Mouse (Mus musculus) midbrain, embryonic 14.5 days (tissue): ENCODE data around the gene Vipr2. TPM values are rescaled to one million over a fixed set of nuclear protein-coding genes. Genes with fewer than 3 reads are reported as not detected.

Experiments used
- ATAC-seq: fragments of 200-750 bp; cut with Nextera tagmentation; 2 replicates; pipeline ENCODE4 v1.8.0; 2017; ENCODE audit warnings: moderate number of reproducible peaks, moderate library complexity; ENCODE audit not compliant: low FRiP score, low TSS enrichment
- DNase-seq: peaks from one replicate; pipeline ENCODE4 v3.0.0-alpha.2; 2015
- H3K27ac ChIP-seq: fragments of 300-500 bp; sonication (generic); replicated peaks from 2 replicates; pipeline ENCODE4 v1.5.1; 2014; ENCODE audit warnings: mild to moderate bottlenecking, low read depth, low read length, moderate library complexity
- H3K27me3 ChIP-seq: fragments of 300-500 bp; sonication (generic); 2 replicates; pipeline ENCODE4 v1.6.1; 2014; ENCODE audit warnings: low read length, control low read depth, mixed read lengths; ENCODE audit not compliant: control insufficient read depth, insufficient read depth
- H3K36me3 ChIP-seq: fragments of 300-500 bp; sonication (generic); 2 replicates; pipeline ENCODE4 v1.6.1; 2014; ENCODE audit warnings: low read length, control low read depth; ENCODE audit not compliant: control insufficient read depth, insufficient read depth
- H3K4me1 ChIP-seq: fragments of 300-500 bp; sonication (generic); 2 replicates; pipeline ENCODE4 v1.6.1; 2014; ENCODE audit warnings: mild to moderate bottlenecking, antibody characterized with exemption, low read length, control low read depth; ENCODE audit not compliant: control insufficient read depth, insufficient read depth
- H3K4me2 ChIP-seq: fragments of 300-500 bp; sonication (generic); 2 replicates; pipeline ENCODE4 v1.6.1; 2014; ENCODE audit warnings: mild to moderate bottlenecking, low read length, moderate library complexity
- H3K4me3 ChIP-seq: fragments of 300-500 bp; sonication (generic); replicated peaks from 2 replicates; pipeline ENCODE4 v1.5.1; 2014; ENCODE audit warnings: low read depth, low read length
- H3K9ac ChIP-seq: fragments of 300-500 bp; sonication (generic); replicated peaks from 2 replicates; pipeline ENCODE4 v1.6.1; 2014; ENCODE audit warnings: mild to moderate bottlenecking, low read length, moderate library complexity
- H3K9me3 ChIP-seq: fragments of 300-500 bp; sonication (generic); 2 replicates; pipeline ENCODE4 v1.6.1; 2016; ENCODE audit warnings: low read length, control low read depth, mixed read lengths; ENCODE audit not compliant: control insufficient read depth
- WGBS: fragments of 180-500 bp; shearing (Covaris S2); extraction: QIAGEN DNeasy Blood & Tissue Kit; methylation state at CpG from one replicate; pipeline ENCODE4 v1.1.7; 2014; 5-methylcytosine and 5-hydroxymethylcytosine counted together
- polyA plus RNA-seq: library from polyadenylated mRNA; unstranded; fragments of >200 nt; fragmentation: Nextera tagmentation; extraction: Ambion mirVana; gene quantifications from 2 replicates; pipeline ENCODE4 v1.2.1, GENCODE M21; 2014

The Vipr2 gene
- polyA plus RNA-seq, 1 experiment from 2014 or later: 0.97 TPM

DNA sequence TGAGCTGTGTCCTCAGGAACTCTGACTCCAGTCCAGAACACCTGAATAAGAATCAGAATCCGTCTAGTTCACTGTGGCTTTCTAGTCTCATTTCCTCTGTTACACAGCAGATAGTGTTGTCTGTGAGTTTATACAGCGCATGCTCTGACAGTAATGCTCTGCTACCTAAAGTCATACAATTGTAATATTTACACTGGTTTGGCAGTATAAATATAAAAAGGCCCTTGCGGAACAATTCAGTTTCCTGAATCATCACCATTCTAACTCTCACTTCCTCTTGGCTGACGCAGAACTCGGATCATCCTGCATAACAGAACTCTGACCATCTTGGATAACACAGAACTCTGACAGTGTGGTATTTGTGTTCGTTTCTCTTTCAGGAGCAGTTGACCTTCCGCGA is 23.2 kb upstream of the Vipr2 start:
- Histone ChIP-seq H3K36me3 (peaks cover 44% of the 10 kb centered on the region), H3K27me3 (no peaks in the 10 kb centered on the region), H3K27ac (no peak overlapping the region), H3K4me3 (no peak overlapping the region), H3K9ac (no peak overlapping the region), H3K9me3 (peaks cover 24% of the 10 kb centered on the region), H3K4me2 (no peak overlapping the region), H3K4me1 (peaks cover 2% of the 10 kb centered on the region; the same call in 1 of the 2 replicates)
- ATAC-seq (no peak), DNase-seq (no peak)
- WGBS: 97% methylated on average over 8 of the region's 8 CpGs

GRCm38 (mm10) chr12:116056112-116056511 is 21.4 kb upstream of the Vipr2 start:
- no peak overlapping the region for H3K27ac ChIP-seq
- H3K36me3 ChIP-seq: peaks cover 56% of the 10 kb centered on the region
- no peak overlapping the region for H3K4me3 ChIP-seq
- H3K27me3 ChIP-seq: no peaks in the 10 kb centered on the region
- H3K9ac ChIP-seq: no peak overlapping the region
- DNase-seq (no peak), ATAC-seq (no peak)
- H3K4me2 ChIP-seq: no peak overlapping the region
- peaks cover 41% of the 10 kb centered on the region for H3K9me3 ChIP-seq
- WGBS: 97% methylated on average over 3 of the region's 3 CpGs
- H3K4me1 ChIP-seq: no peaks in the 10 kb centered on the region

DNA sequence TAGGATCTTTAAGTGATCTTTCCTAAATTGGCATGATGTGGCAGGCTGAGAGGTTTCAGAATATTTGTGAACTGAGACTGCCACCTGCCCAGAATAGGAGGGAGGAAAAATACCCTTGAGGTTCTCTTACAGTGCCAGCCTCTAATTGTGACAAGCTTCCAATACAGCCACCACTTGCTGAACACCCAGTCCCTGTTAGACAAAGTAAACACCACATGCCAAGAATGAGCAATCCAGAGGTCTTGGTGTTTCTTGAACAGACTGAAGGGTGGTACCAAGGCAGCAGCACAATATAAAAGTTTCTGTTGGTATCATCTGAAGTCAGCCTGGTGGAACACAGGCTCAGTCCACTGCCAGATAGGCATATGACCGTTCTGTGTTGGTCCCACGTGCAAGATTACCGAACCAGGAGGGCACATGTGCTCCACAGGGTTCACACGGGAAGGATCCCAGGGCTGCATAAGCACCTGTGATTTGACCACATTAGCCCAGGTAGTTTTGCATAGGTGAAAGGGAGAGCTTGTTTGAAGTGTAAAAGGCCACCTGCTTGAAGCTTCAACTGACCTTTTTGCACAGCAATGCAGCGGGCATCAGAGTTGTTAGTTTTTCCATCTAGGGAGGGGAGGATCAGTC is 15.8 kb upstream of the Vipr2 start:
- 94% methylated on average over 5 of the region's 5 CpGs for WGBS

DNA sequence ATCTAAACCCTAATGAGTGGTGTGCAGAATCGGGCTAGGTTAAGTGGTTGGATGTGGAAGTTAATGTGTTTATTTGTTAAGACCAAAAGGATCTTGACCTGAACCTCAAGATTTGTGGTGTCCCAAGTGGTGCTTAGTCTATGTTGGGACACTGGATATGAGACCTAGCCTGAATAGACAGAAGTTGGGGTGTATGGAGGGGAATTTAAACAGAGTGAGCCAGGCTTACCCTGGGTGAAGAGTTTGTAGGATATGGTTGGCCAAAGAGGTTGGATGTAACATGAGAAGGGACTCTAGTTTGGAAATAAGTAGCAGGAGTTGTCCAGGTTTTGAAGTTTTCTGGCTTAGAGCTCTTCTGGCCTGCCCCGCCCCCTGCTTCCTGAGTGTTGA is 15.3 kb upstream of the Vipr2 start:
- Histone ChIP-seq H3K4me1 (no peaks in the 10 kb centered on the region), H3K27me3 (no peaks in the 10 kb centered on the region), H3K36me3 (peaks cover 45% of the 10 kb centered on the region), H3K27ac (no peak overlapping the region), H3K4me3 (no peak overlapping the region), H3K9ac (no peak overlapping the region), H3K4me2 (no peak overlapping the region), H3K9me3 (peaks cover 44% of the 10 kb centered on the region)
- ATAC-seq (no peak; the same call in 1 of the 2 replicates), DNase-seq (no peak)
- 97% methylated on average over 2 of the region's 2 CpGs for WGBS

More for the DNA sequence above, 15.8 kb upstream of the Vipr2 start:
- Histone ChIP-seq H3K9me3 (peaks cover 49% of the 10 kb centered on the region), H3K36me3 (peaks cover 50% of the 10 kb centered on the region), H3K9ac (no peak overlapping the region), H3K4me3 (no peak overlapping the region), H3K27ac (no peak overlapping the region), H3K4me1 (no peaks in the 10 kb centered on the region), H3K27me3 (no peaks in the 10 kb centered on the region), H3K4me2 (no peak overlapping the region)
- ATAC-seq (no peak), DNase-seq (no peak)

DNA sequence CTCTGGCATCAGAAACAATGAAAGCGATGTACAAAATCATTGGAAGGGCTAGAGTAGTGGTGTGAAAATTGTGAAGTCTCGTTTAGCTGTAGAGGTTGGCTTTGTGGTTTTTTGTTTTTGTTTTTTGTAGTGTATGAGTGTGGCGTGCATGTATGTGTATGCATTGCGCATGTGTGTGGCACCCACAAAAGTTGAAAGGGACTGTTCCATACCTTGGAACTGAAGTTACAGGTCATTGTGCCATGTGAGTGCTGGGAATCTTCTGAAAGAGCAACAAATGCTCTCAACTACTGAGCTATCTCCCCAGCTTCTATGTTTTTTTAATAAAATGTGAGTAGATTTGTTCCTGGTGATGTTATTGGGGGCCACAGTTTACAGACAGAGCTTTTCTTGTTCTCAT is 14.5 kb upstream of the Vipr2 start:
- H3K9me3 ChIP-seq: peaks cover 44% of the 10 kb centered on the region
- ATAC-seq (no peak), DNase-seq (no peak)
- no peak overlapping the region for H3K4me3 ChIP-seq
- H3K27me3 ChIP-seq: no peaks in the 10 kb centered on the region
- H3K36me3 ChIP-seq: peaks cover 41% of the 10 kb centered on the region
- H3K27ac ChIP-seq: no peak overlapping the region
- no peak overlapping the region for H3K9ac ChIP-seq
- no peaks in the 10 kb centered on the region for H3K4me1 ChIP-seq
- 96% methylated on average over 4 of the region's 4 CpGs for WGBS
- no peak overlapping the region for H3K4me2 ChIP-seq

- ATAC-seq (peak; percentile 78; the same call in 1 of the 2 replicates), DNase-seq (peak; percentile 67)
- no peak overlapping the region for H3K27ac ChIP-seq
- H3K36me3 ChIP-seq: no peaks in the 10 kb centered on the region
- H3K4me2 ChIP-seq: no peak overlapping the region
- H3K4me3 ChIP-seq: no peak overlapping the region
- H3K9me3 ChIP-seq: no peaks in the 10 kb centered on the region
- no peaks in the 10 kb centered on the region for H3K4me1 ChIP-seq
- 24% methylated on average over 3 of the region's 3 CpGs for WGBS
- H3K27me3 ChIP-seq: no peaks in the 10 kb centered on the region
- no peak overlapping the region for H3K9ac ChIP-seq
Measured at GRCm38 (mm10) chr12:116071023-116071422, 6.5 kb upstream of the Vipr2 start.

GRCm38 (mm10) chr12:116077855-116078366 is 385 bp downstream of the Vipr2 start:
- under 1% methylated on average over 24 of the region's 24 CpGs for WGBS
- Histone ChIP-seq H3K4me2 (peak overlapping the region; percentile 97), H3K27ac (no peak overlapping the region), H3K9ac (peak overlapping the region; percentile 70), H3K36me3 (no peaks in the 10 kb centered on the region), H3K4me3 (peak overlapping the region; percentile 58), H3K27me3 (peaks cover 7% of the 10 kb centered on the region; the same call in 1 of the 2 replicates), H3K9me3 (no peaks in the 10 kb centered on the region), H3K4me1 (0 out of 2 replicates have a peak, but pooled peaks cover 2% of the 10 kb centered on the region)
- ATAC-seq (no peak; the same call in 1 of the 2 replicates), DNase-seq (no peak)

- Histone ChIP-seq H3K36me3 (no peaks in the 10 kb centered on the region), H3K27me3 (peaks cover 4% of the 10 kb centered on the region; the same call in 1 of the 2 replicates), H3K4me2 (no peak overlapping the region), H3K4me1 (no peaks in the 10 kb centered on the region), H3K27ac (no peak overlapping the region), H3K9ac (no peak overlapping the region), H3K9me3 (no peaks in the 10 kb centered on the region), H3K4me3 (no peak overlapping the region)
- no peak for ATAC-seq
- no peak for DNase-seq
- WGBS: 93% methylated on average over 6 of the region's 6 CpGs
Measured at GRCm38 (mm10) chr12:116083125-116083524, 5.6 kb downstream of the Vipr2 start.

DNA sequence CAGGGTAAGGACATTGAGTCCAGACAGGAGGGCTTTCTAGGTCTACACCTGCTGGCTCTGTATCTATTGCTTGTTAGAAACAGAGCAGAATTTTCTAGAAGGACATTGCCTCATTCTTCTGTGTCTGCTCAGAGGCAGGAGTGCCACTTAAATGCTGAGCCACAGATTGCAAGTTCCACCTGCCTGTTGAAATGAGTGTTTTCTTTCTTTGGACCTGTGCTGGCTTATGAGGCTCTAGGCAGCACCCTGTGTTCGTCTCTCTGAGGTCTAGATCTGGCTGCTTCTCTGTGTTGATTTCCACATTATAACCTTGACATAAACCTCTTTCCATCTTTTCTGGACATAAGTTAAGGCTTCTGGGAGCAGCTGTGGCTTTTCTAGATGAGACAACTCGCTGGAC is 6.8 kb downstream of the Vipr2 start:
- Histone ChIP-seq H3K4me1 (no peaks in the 10 kb centered on the region), H3K27me3 (no peaks in the 10 kb centered on the region), H3K9ac (no peak overlapping the region), H3K36me3 (no peaks in the 10 kb centered on the region), H3K27ac (no peak overlapping the region), H3K9me3 (no peaks in the 10 kb centered on the region), H3K4me2 (no peak overlapping the region), H3K4me3 (no peak overlapping the region)
- WGBS: 91% methylated on average over 2 of the region's 2 CpGs
- ATAC-seq: no peak
- DNase-seq: no peak
